Mouse (Mus musculus) intestine, embryonic 15.5 days (tissue): ENCODE measurements at regions not wholly inside any gene's neighbourhood (a gene's known extent, or its start where the extent isn't known, plus 50 kb on each side); places are given as distances from the start of the nearest gene placed in this dataset.
"Not testable (repeated sequence)": the region's sequence is repeated elsewhere in the genome, so short reads cannot be mapped to it uniquely, and the experiment has no call there.

Experiments
- ATAC-seq: fragments of 200-750 bp; cut with Nextera tagmentation; 2 replicates; pipeline ENCODE4 v1.8.0; 2017; ENCODE audit warnings: moderate TSS enrichment, moderate library complexity
- H3K27ac ChIP-seq: fragments of 300-500 bp; sonication (generic); 2 replicates; pipeline ENCODE4 v1.5.1; 2015; ENCODE audit warnings: mild to moderate bottlenecking, inconsistent platforms
- H3K27me3 ChIP-seq: fragments of 300-500 bp; sonication (generic); replicated peaks from 2 replicates; pipeline ENCODE4 v1.6.1; 2015; ENCODE audit warnings: inconsistent platforms
- H3K36me3 ChIP-seq: fragments of 300-500 bp; sonication (generic); 2 replicates; pipeline ENCODE4 v1.6.1; 2015; ENCODE audit warnings: inconsistent platforms
- H3K4me1 ChIP-seq: fragments of 300-500 bp; sonication (generic); replicated peaks from 2 replicates; pipeline ENCODE4 v1.6.1; 2015; ENCODE audit warnings: inconsistent platforms
- H3K4me2 ChIP-seq: fragments of 300-500 bp; sonication (generic); replicated peaks from 2 replicates; pipeline ENCODE4 v1.6.1; 2015; ENCODE audit warnings: mild to moderate bottlenecking, inconsistent platforms
- H3K4me3 ChIP-seq: fragments of 300-500 bp; sonication (generic); replicated peaks from 2 replicates; pipeline ENCODE4 v1.5.1; 2015; ENCODE audit warnings: inconsistent platforms
- H3K9ac ChIP-seq: fragments of 300-500 bp; sonication (generic); 2 replicates; pipeline ENCODE4 v1.6.1; 2015; ENCODE audit warnings: inconsistent platforms
- H3K9me3 ChIP-seq: fragments of 300-500 bp; sonication (generic); 2 replicates; pipeline ENCODE4 v1.6.1; 2016; ENCODE audit warnings: inconsistent platforms
- WGBS: fragments of 180-500 bp; shearing (Covaris S2); methylation state at CpG from one replicate; pipeline ENCODE4 v1.1.7; 2015; 5-methylcytosine and 5-hydroxymethylcytosine counted together

- Histone ChIP-seq H3K36me3 (no peaks in the 10 kb centered on the region), H3K4me1 (no peaks in the 10 kb centered on the region), H3K27me3 (no peaks in the 10 kb centered on the region), H3K4me2 (no peak overlapping the region), H3K9me3 (no peaks in the 10 kb centered on the region), H3K27ac (no peak overlapping the region), H3K9ac (no peak overlapping the region), H3K4me3 (no peak overlapping the region)
- ATAC-seq, result 0 out of 2 replicates have a peak, but pooled peaks have one; percentile 51
These were observed 179.4 kb upstream of the Ube2e1 start for GRCm38 (mm10) chr14:18511094-18511493.

- H3K27ac ChIP-seq, result no peak overlapping the region
- WGBS, result 64% methylated on average over 1 of the region's 1 CpGs
These were observed 176.6 kb upstream of the Ube2e1 start for GRCm38 (mm10) chr14:18508359-18508647.

GRCm38 (mm10) chr14:18507582-18508358 is 176.1 kb upstream of the Ube2e1 start:
- Histone ChIP-seq H3K4me3 (no peak overlapping the region), H3K4me1 (no peaks in the 10 kb centered on the region), H3K27me3 (no peaks in the 10 kb centered on the region), H3K36me3 (no peaks in the 10 kb centered on the region), H3K4me2 (no peak overlapping the region), H3K9me3 (no peaks in the 10 kb centered on the region), H3K27ac (no peak overlapping the region), H3K9ac (no peak overlapping the region)
- ATAC-seq, result no peak
- 58% methylated on average over 3 of the region's 3 CpGs for WGBS

More at GRCm38 (mm10) chr14:18508359-18508647, 176.6 kb upstream of the Ube2e1 start:
- Histone ChIP-seq H3K4me1 (no peaks in the 10 kb centered on the region), H3K4me3 (no peak overlapping the region), H3K36me3 (no peaks in the 10 kb centered on the region), H3K27me3 (no peaks in the 10 kb centered on the region), H3K9ac (no peak overlapping the region), H3K4me2 (no peak overlapping the region), H3K9me3 (no peaks in the 10 kb centered on the region)
- ATAC-seq, result no peak

GRCm38 (mm10) chr14:18506168-18506567 is 174.5 kb upstream of the Ube2e1 start:
- 63% methylated on average over 4 of the region's 4 CpGs for WGBS

GRCm38 (mm10) chr14:18500249-18500832 is 168.7 kb upstream of the Ube2e1 start:
- no peaks in the 10 kb centered on the region for H3K9me3 ChIP-seq
- no peaks in the 10 kb centered on the region for H3K4me1 ChIP-seq
- no peak overlapping the region for H3K4me2 ChIP-seq
- no peak overlapping the region for H3K9ac ChIP-seq
- ATAC-seq, result no peak
- no peak overlapping the region for H3K27ac ChIP-seq
- no peaks in the 10 kb centered on the region for H3K36me3 ChIP-seq
- H3K4me3 ChIP-seq, result no peak overlapping the region
- no peaks in the 10 kb centered on the region for H3K27me3 ChIP-seq

More at GRCm38 (mm10) chr14:18506168-18506567, 174.5 kb upstream of the Ube2e1 start:
- ATAC-seq, result no peak
- Histone ChIP-seq H3K4me3 (no peak overlapping the region), H3K36me3 (no peaks in the 10 kb centered on the region), H3K4me2 (no peak overlapping the region), H3K9ac (no peak overlapping the region), H3K9me3 (no peaks in the 10 kb centered on the region), H3K4me1 (no peaks in the 10 kb centered on the region), H3K27me3 (no peaks in the 10 kb centered on the region), H3K27ac (no peak overlapping the region)

- Histone ChIP-seq H3K27me3 (no peaks in the 10 kb centered on the region), H3K4me3 (no peak overlapping the region), H3K4me2 (no peak overlapping the region), H3K36me3 (no peaks in the 10 kb centered on the region), H3K27ac (no peak overlapping the region), H3K9me3 (no peaks in the 10 kb centered on the region), H3K4me1 (no peaks in the 10 kb centered on the region), H3K9ac (no peak overlapping the region)
- 92% methylated on average over 1 of the region's 1 CpGs for WGBS
- no peak for ATAC-seq
These were observed 162.4 kb upstream of the Ube2e1 start for GRCm38 (mm10) chr14:18494048-18494447.

- no peak overlapping the region for H3K4me3 ChIP-seq
- no peaks in the 10 kb centered on the region for H3K36me3 ChIP-seq
- no peak overlapping the region for H3K4me2 ChIP-seq
- no peaks in the 10 kb centered on the region for H3K9me3 ChIP-seq
- no peak overlapping the region for H3K9ac ChIP-seq
- no peaks in the 10 kb centered on the region for H3K4me1 ChIP-seq
- H3K27ac ChIP-seq, result no peak overlapping the region
- WGBS, result 74% methylated on average over 4 of the region's 4 CpGs
- ATAC-seq, result no peak
- H3K27me3 ChIP-seq, result no peaks in the 10 kb centered on the region
These were observed 154.6 kb upstream of the Ube2e1 start for GRCm38 (mm10) chr14:18486132-18486800.

- Histone ChIP-seq H3K27me3 (no peaks in the 10 kb centered on the region), H3K4me1 (no peaks in the 10 kb centered on the region), H3K9ac (no peak overlapping the region), H3K4me3 (no peak overlapping the region), H3K9me3 (no peaks in the 10 kb centered on the region), H3K27ac (no peak overlapping the region), H3K36me3 (no peaks in the 10 kb centered on the region), H3K4me2 (no peak overlapping the region)
- no peak for ATAC-seq
These were observed 153.9 kb upstream of the Ube2e1 start for GRCm38 (mm10) chr14:18485526-18485925.

GRCm38 (mm10) chr14:18476795-18477320 is 145.2 kb upstream of the Ube2e1 start:
- Histone ChIP-seq H3K9me3 (no peaks in the 10 kb centered on the region), H3K9ac (no peak overlapping the region), H3K4me3 (no peak overlapping the region), H3K36me3 (no peaks in the 10 kb centered on the region), H3K27ac (no peak overlapping the region), H3K4me2 (no peak overlapping the region), H3K27me3 (no peaks in the 10 kb centered on the region), H3K4me1 (no peaks in the 10 kb centered on the region)
- ATAC-seq, result no peak
- WGBS, result 81% methylated on average over 3 of the region's 3 CpGs

GRCm38 (mm10) chr14:18468611-18469010 is 137.0 kb upstream of the Ube2e1 start:
- Histone ChIP-seq H3K4me1 (no peaks in the 10 kb centered on the region), H3K4me3 (no peak overlapping the region), H3K27ac (no peak overlapping the region), H3K27me3 (no peaks in the 10 kb centered on the region), H3K36me3 (no peaks in the 10 kb centered on the region), H3K9me3 (no peaks in the 10 kb centered on the region), H3K4me2 (no peak overlapping the region), H3K9ac (no peak overlapping the region)
- 79% methylated on average over 3 of the region's 3 CpGs for WGBS
- ATAC-seq, result no peak

- WGBS, result 57% methylated on average over 4 of the region's 4 CpGs
- H3K4me2 ChIP-seq, H3K36me3 ChIP-seq, H3K9me3 ChIP-seq, H3K9ac ChIP-seq, H3K4me1 ChIP-seq, H3K27me3 ChIP-seq, H3K27ac ChIP-seq, ATAC-seq, H3K4me3 ChIP-seq: not testable (repeated sequence)
These were observed 135.2 kb upstream of the Ube2e1 start for GRCm38 (mm10) chr14:18466864-18467263.

GRCm38 (mm10) chr14:18464199-18464598 is 132.5 kb upstream of the Ube2e1 start:
- 42% methylated on average over 5 of the region's 5 CpGs for WGBS
- ATAC-seq, H3K9me3 ChIP-seq, H3K27ac ChIP-seq, H3K9ac ChIP-seq, H3K4me1 ChIP-seq, H3K4me3 ChIP-seq, H3K36me3 ChIP-seq, H3K27me3 ChIP-seq, H3K4me2 ChIP-seq: not testable (repeated sequence)
